Mouse (Mus musculus): ENCODE measurements around the gene Chdh. TPM values are rescaled to one million over a fixed set of nuclear protein-coding genes. Genes with fewer than 3 reads are reported as not detected.

Chdh gene
- total and polyA plus RNA-seq, 3 experiments: not detected

GRCm38 (mm10) chr14:30045704-30046220, 36.9 kb downstream of the Chdh start:
- dilution Hi-C loops (cut with MboI; ENCODE audit: extremely low pct_ligation_motif_present, extremely low pct_unique_long_range_greater_than_20kb, low sequenced_read_pairs): no loop called here
- no peaks in the 10 kb centered on the region for H3K9me3 ChIP-seq (replicated peaks; ENCODE audit: low read length)
- no peak overlapping the region for H3K4me2 ChIP-seq (ENCODE audit: insufficient read depth, low read depth, poor library complexity, severe bottlenecking)
- TF ChIP-seq POLR2AphosphoS2 (IDR thresholded peaks at IDR 0.05; ENCODE audit: low read depth, low read length): no peak
- H3K27ac ChIP-seq (ENCODE audit: insufficient read depth, low read depth): no peak overlapping the region
- H3K4me1 ChIP-seq (ENCODE audit: control insufficient read depth in 1 of 2, insufficient read depth in 2 of 2): peaks cover 0 to 9% of the 10 kb centered on the region in 2 experiments; a peak in 2 of 4 replicates
- H3K9ac ChIP-seq (ENCODE audit: insufficient read depth, low read depth): no peak overlapping the region
- no peaks in the 10 kb centered on the region for H3K36me3 ChIP-seq (replicated peaks in 1 of 2; ENCODE audit: control insufficient read depth in 1 of 2, insufficient read depth in 1 of 2, low read length in 1 of 2)
- no peak for DNase-seq (ENCODE audit: extremely low read depth)
- in situ Hi-C loops (cut with MboI; ENCODE audit: low pct_ligation_motif_present, low pct_unique_long_range_greater_than_20kb, low sequenced_read_pairs): no loop called here
- H3K27me3 ChIP-seq (replicated peaks): no peaks in the 10 kb centered on the region
- no peaks in the 10 kb centered on the region for H3K79me2 ChIP-seq (replicated peaks; ENCODE audit: control insufficient read depth, extremely low read depth, insufficient read depth, poor library complexity, severe bottlenecking)
- no peak overlapping the region for H3K4me3 ChIP-seq (replicated peaks in 1 of 3; ENCODE audit: low read depth in 2 of 3, low read length in 2 of 3, poor library complexity in 1 of 3)

- H3K36me3 ChIP-seq (replicated peaks in 1 of 2; ENCODE audit: control insufficient read depth in 1 of 2, insufficient read depth in 1 of 2, low read length in 1 of 2): no peaks in the 10 kb centered on the region
- TF ChIP-seq USF1 (IDR thresholded peaks at IDR 0.05; ENCODE audit: low read depth, low read length) (no peak), NELFE (IDR thresholded peaks at IDR 0.05; ENCODE audit: low read depth, low read length) (no peak), MAX (IDR thresholded peaks at IDR 0.05; ENCODE audit: low read length) (no peak), UBTF (IDR thresholded peaks at IDR 0.05; ENCODE audit: low read depth, low read length) (no peak), MAFK (IDR thresholded peaks at IDR 0.05; ENCODE audit: insufficient replicate concordance, low read length) (no peak), NRF1 (IDR thresholded peaks at IDR 0.05; ENCODE audit: low read depth, low read length) (no peak), MAZ (IDR thresholded peaks at IDR 0.05; ENCODE audit: low read depth, low read length) (no peak), KAT2A (IDR thresholded peaks at IDR 0.05; ENCODE audit: insufficient replicate concordance, low read length) (no peak), ELF1 (IDR thresholded peaks at IDR 0.05; ENCODE audit: low read depth, low read length) (no peak), RCOR1 (conservative IDR thresholded peaks at IDR 0.05; ENCODE audit: low read depth, low read length) (no peak), TBP (conservative IDR thresholded peaks at IDR 0.05; ENCODE audit: low read depth, low read length) (no peak), CTCF (conservative IDR thresholded peaks at IDR 0.05 in 1 of 2, IDR thresholded peaks at IDR 0.05 in 1 of 2; ENCODE audit: low read depth in 2 of 2, low read length in 2 of 2) (no peak), CHD1 (IDR thresholded peaks at IDR 0.05; ENCODE audit: low read depth, low read length) (no peak), RAD21 (IDR thresholded peaks at IDR 0.05; ENCODE audit: low read depth, low read length) (no peak), EP300 (IDR thresholded peaks at IDR 0.05; ENCODE audit: low read length) (no peak), E2F4 (IDR thresholded peaks at IDR 0.05; ENCODE audit: insufficient replicate concordance, low read depth, low read length) (no peak), MEF2A (IDR thresholded peaks at IDR 0.05; ENCODE audit: borderline replicate concordance, low read depth, low read length) (no peak), ZKSCAN1 (IDR thresholded peaks at IDR 0.05; ENCODE audit: borderline replicate concordance, low read depth, low read length) (no peak), MXI1 (IDR thresholded peaks at IDR 0.05; ENCODE audit: low read depth, low read length) (no peak)
- H3K27me3 ChIP-seq (replicated peaks): no peaks in the 10 kb centered on the region
- dilution Hi-C loops (cut with MboI; ENCODE audit: extremely low pct_ligation_motif_present, extremely low pct_unique_long_range_greater_than_20kb, low sequenced_read_pairs): no loop called here
- no peak for DNase-seq (ENCODE audit: extremely low read depth)
- H3K9ac ChIP-seq (ENCODE audit: insufficient read depth, low read depth): no peak overlapping the region
- no peaks in the 10 kb centered on the region for H3K9me3 ChIP-seq (replicated peaks; ENCODE audit: low read length)
- H3K27ac ChIP-seq (ENCODE audit: insufficient read depth, low read depth): no peak overlapping the region
- no peak overlapping the region for H3K4me2 ChIP-seq (ENCODE audit: insufficient read depth, low read depth, poor library complexity, severe bottlenecking)
- peaks cover 0 to 9% of the 10 kb centered on the region in 2 experiments; a peak in 2 of 4 replicates for H3K4me1 ChIP-seq (ENCODE audit: control insufficient read depth in 1 of 2, insufficient read depth in 2 of 2)
- in situ Hi-C loops (cut with MboI; ENCODE audit: low pct_ligation_motif_present, low pct_unique_long_range_greater_than_20kb, low sequenced_read_pairs): no loop called here
- H3K79me2 ChIP-seq (replicated peaks; ENCODE audit: control insufficient read depth, extremely low read depth, insufficient read depth, poor library complexity, severe bottlenecking): no peaks in the 10 kb centered on the region
- H3K4me3 ChIP-seq (replicated peaks in 1 of 3; ENCODE audit: low read depth in 2 of 3, low read length in 2 of 3, poor library complexity in 1 of 3): no peak overlapping the region
These were observed 38.2 kb downstream of the Chdh start for GRCm38 (mm10) chr14:30046976-30047375.

All from CH12.LX (cell line).